Mouse (Mus musculus): ENCODE measurements around the gene Prrt3.

DNA sequence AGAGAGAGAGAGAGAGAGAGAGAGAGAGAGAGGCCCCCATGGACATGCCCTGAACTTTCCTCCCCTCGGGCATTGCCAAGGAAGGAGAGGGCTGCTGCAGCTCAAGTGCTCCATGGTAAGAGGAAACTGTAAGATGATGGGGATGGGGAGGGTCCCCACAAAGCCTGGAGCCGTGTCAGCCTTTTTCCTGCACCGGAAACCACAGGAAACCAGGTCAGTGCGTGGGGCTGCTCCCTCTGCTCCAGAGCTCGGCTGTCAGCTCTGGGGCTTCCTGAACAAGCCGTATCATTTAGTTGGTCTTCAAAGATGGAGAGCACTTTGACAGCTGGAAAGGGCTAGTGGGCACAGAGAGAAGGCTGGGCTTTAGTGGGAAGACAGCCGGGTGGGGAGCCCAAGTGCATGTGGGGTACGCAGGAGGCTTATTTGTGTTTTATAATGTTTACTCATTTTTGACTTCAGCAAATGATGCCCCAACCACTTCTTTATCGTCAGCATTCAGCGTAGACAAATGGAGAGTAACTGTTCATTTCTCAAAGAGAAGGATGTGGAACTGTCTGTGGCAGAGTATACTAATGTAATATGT lies 43.7 kb downstream of the Prrt3 start, which contains the start of gene Il17re:
- TF ChIP-seq POLR2A (IDR thresholded peaks at IDR 0.05; ENCODE audit: insufficient read depth, low read depth, low read length) (no peak), CTCF (IDR thresholded peaks at IDR 0.05; ENCODE audit: insufficient read depth, low read depth, low read length) (no peak)

Data from olfactory bulb, adult 2 months (tissue).